Mouse (Mus musculus) liver, adult 2 months (tissue): ENCODE measurements around the gene Slc1a3.

ENCODE experiments used
- CTCF ChIP-seq: fragments of 200-500 bp; IDR thresholded peaks from 2 replicates; pipeline ENCODE4 v1.5.1; 2011; ENCODE audit warnings: low read depth, low read length, control low read depth
- POLR2A ChIP-seq: fragments of 200-500 bp; IDR thresholded peaks from 2 replicates; pipeline ENCODE4 v1.6.1; 2011; ENCODE audit warnings: low read length, control low read depth; ENCODE audit not compliant: insufficient read depth; ENCODE audit errors: extremely low read depth

GRCm38 (mm10) chr15:8632361-8632760 lies 78.2 kb downstream of the Slc1a3 start:
- TF ChIP-seq POLR2A: no peak
- TF ChIP-seq CTCF: no peak
